In genomic region chr7:60386957-60387356, GRCm38 (mm10) we compare ENCODE assay signal across 7 mouse cellular contexts.
A peak's percentile ranks its signal among the peaks of the same experiment; 100 is the strongest.
DNase-seq lines count a peak whose midpoint lies in the region; ATAC-seq and TF ChIP-seq lines count a peak whose summit lies in the region.
"Not testable (repeated sequence)": the region's sequence is repeated elsewhere in the genome, so short reads cannot be mapped to it uniquely, and the experiment has no call there.

No protein-coding gene starts in this region.

- not testable (repeated sequence) for H3K4me1 ChIP-seq in ES-E14 (ENCODE audit: control insufficient read depth in 2 of 2, insufficient read depth in 2 of 2, low read length in 2 of 2, poor library complexity in 1 of 2); kidney, postnatal 0 days (replicated peaks; ENCODE audit: insufficient read depth, low read length); liver, postnatal 0 days (ENCODE audit: insufficient read depth)

- not testable (repeated sequence) for H3K4me3 ChIP-seq in ES-E14 (ENCODE audit: insufficient read depth in 1 of 2, low read depth in 1 of 2, low read length in 2 of 2, poor library complexity in 1 of 2, severe bottlenecking in 1 of 2); kidney, postnatal 0 days (replicated peaks; ENCODE audit: low read depth, low read length); liver, postnatal 0 days (ENCODE audit: low read depth, low read length)

- TF ChIP-seq EP300 in liver, postnatal 0 days (IDR thresholded peaks at IDR 0.05; ENCODE audit: low read depth) = not testable (repeated sequence)

- H3K4me2 ChIP-seq in kidney, postnatal 0 days (ENCODE audit: low read length); liver, postnatal 0 days (ENCODE audit: low read depth, low read length): not testable (repeated sequence)

- not testable (repeated sequence) for H3K9me3 ChIP-seq in ES-E14 (ENCODE audit: control insufficient read depth, insufficient read depth, low read depth, low read length); kidney, postnatal 0 days (replicated peaks; ENCODE audit: low read length); liver, postnatal 0 days (ENCODE audit: low read length)

- in situ Hi-C loops in ES-E14 (cut with MboI; ENCODE audit: low sequenced_read_pairs in 2 of 2, unreplicated experiment in 2 of 2) = loop anchor here in 1 of 2 experiments (10.0 kb wide), 1 partner anchor 98 kb away; no protein-coding TSS in a partner anchor

- peak; percentile 6 for DNase-seq in ES-E14 (ENCODE audit: low read depth, low spot score)
- DNase-seq in brain, embryonic 14.5 days (ENCODE audit: low read depth) = peak; percentile 32
- peak; percentile 0 for DNase-seq in embryo, embryonic 9.5 days (ENCODE audit: extremely low spot score)
- peak; percentile 8 for DNase-seq in heart, postnatal 4 days
- peak; percentile 1 for DNase-seq in kidney, postnatal 0 days (ENCODE audit: low spot score)
- DNase-seq in liver, postnatal 0 days = not testable (repeated sequence)
- DNase-seq in retina, embryonic 14.5 days (ENCODE audit: low spot score) = peak; percentile 47

- TF ChIP-seq CTCF in brain, embryonic 14.5 days (IDR thresholded peaks at IDR 0.05; ENCODE audit: borderline replicate concordance, extremely low read depth, insufficient read depth, insufficient read length) = peak; percentile 12; the same call in 1 of the 2 replicates
- TF ChIP-seq CTCF in kidney, postnatal 0 days (IDR thresholded peaks at IDR 0.05; ENCODE audit: low read depth) = peak; percentile 54
- TF ChIP-seq CTCF in liver, postnatal 0 days (IDR thresholded peaks at IDR 0.05; ENCODE audit: low read depth) = peak; percentile 41

- not testable (repeated sequence) for H3K36me3 ChIP-seq in ES-E14 (ENCODE audit: control insufficient read depth, insufficient read depth, low read length, poor library complexity, severe bottlenecking); kidney, postnatal 0 days (ENCODE audit: insufficient read depth, low read length); liver, postnatal 0 days (replicated peaks; ENCODE audit: insufficient read depth, low read length)

- not testable (repeated sequence) for H3K27ac ChIP-seq in ES-E14 (ENCODE audit: insufficient read depth, low read depth, low read length, poor library complexity, severe bottlenecking); kidney, postnatal 0 days; liver, postnatal 0 days (ENCODE audit: low read depth)

- not testable (repeated sequence) for H3K9ac ChIP-seq in ES-E14 (ENCODE audit: insufficient read depth, low read depth, low read length, poor library complexity, severe bottlenecking); kidney, postnatal 0 days (ENCODE audit: low read depth, low read length); liver, postnatal 0 days (replicated peaks)

- not testable (repeated sequence) for TF ChIP-seq POLR2A in brain, embryonic 14.5 days (IDR thresholded peaks at IDR 0.05; ENCODE audit: borderline replicate concordance, extremely low read depth, insufficient read depth, insufficient read length, poor library complexity, severe bottlenecking)

- 4% methylated on average over 5 of the region's 5 CpGs for WGBS in kidney, postnatal 0 days
- WGBS in liver, postnatal 0 days (ENCODE audit: insufficient replicate concordance) = 3% methylated on average over 5 of the region's 5 CpGs

- not testable (repeated sequence) for ATAC-seq in kidney, postnatal 0 days (replicated peaks; ENCODE audit: low FRiP score, low read depth); liver, postnatal 0 days

- H3K27me3 ChIP-seq in kidney, postnatal 0 days (ENCODE audit: insufficient read depth, low read length); liver, postnatal 0 days (ENCODE audit: insufficient read depth, low read length): not testable (repeated sequence)
